Mouse (Mus musculus) neural tube, embryonic 13.5 days (tissue): Measurements from ENCODE around the gene Eprs. TPM values are rescaled to one million over a fixed set of nuclear protein-coding genes. Genes with fewer than 3 reads are reported as not detected.

Experiments used
- ATAC-seq: fragments of 200-750 bp; cut with Nextera tagmentation; 2 replicates; pipeline ENCODE4 v1.8.0; 2017; ENCODE audit warnings: low read depth, mild to moderate bottlenecking, moderate TSS enrichment, moderate library complexity
- H3K27ac ChIP-seq: fragments of 300-500 bp; sonication (generic); replicated peaks from 2 replicates; pipeline ENCODE4 v1.5.1; 2015; ENCODE audit warnings: moderate library complexity, mild to moderate bottlenecking, inconsistent platforms
- H3K27me3 ChIP-seq: fragments of 300-500 bp; sonication (generic); 2 replicates; pipeline ENCODE4 v1.6.1; 2015; ENCODE audit warnings: mild to moderate bottlenecking, inconsistent platforms
- H3K36me3 ChIP-seq: fragments of 300-500 bp; sonication (generic); 2 replicates; pipeline ENCODE4 v1.6.1; 2015; ENCODE audit warnings: mild to moderate bottlenecking, inconsistent platforms
- H3K4me1 ChIP-seq: fragments of 300-500 bp; sonication (generic); replicated peaks from 2 replicates; pipeline ENCODE4 v1.6.1; 2015; ENCODE audit warnings: inconsistent platforms
- H3K4me2 ChIP-seq: fragments of 300-500 bp; sonication (generic); 2 replicates; pipeline ENCODE4 v1.6.1; 2015; ENCODE audit warnings: inconsistent platforms, mild to moderate bottlenecking, moderate library complexity
- H3K4me3 ChIP-seq: fragments of 300-500 bp; sonication (generic); 2 replicates; pipeline ENCODE4 v1.5.1; 2015; ENCODE audit warnings: mild to moderate bottlenecking, inconsistent platforms
- H3K9ac ChIP-seq: fragments of 300-500 bp; sonication (generic); 2 replicates; pipeline ENCODE4 v1.6.1; 2015; ENCODE audit warnings: moderate library complexity, mild to moderate bottlenecking, inconsistent platforms
- H3K9me3 ChIP-seq: fragments of 300-500 bp; sonication (generic); 2 replicates; pipeline ENCODE4 v1.6.1; 2016; ENCODE audit warnings: inconsistent platforms
- WGBS: fragments of 180-500 bp; shearing (Covaris S2); methylation state at CpG from one replicate; pipeline ENCODE4 v1.1.7; 2015; 5-methylcytosine and 5-hydroxymethylcytosine counted together
- microRNA counts: library from miRNA; unstranded; fragments of <30 nt; microRNA quantifications from one replicate; lab custom pipeline; 2016
- microRNA-seq: library from miRNA; unstranded; fragments of <30 nt; microRNA quantifications from one replicate; pipeline ENCODE4, GENCODE M21; 2016
- polyA plus RNA-seq: library from polyadenylated mRNA; unstranded; fragments of >200 nt; fragmentation: Nextera tagmentation; extraction: Ambion mirVana; gene quantifications from 2 replicates; pipeline ENCODE4 v1.2.1, GENCODE M21; 2015

The Eprs gene
- polyA plus RNA-seq, 1 experiment from 2014 or later, result 134 TPM

DNA sequence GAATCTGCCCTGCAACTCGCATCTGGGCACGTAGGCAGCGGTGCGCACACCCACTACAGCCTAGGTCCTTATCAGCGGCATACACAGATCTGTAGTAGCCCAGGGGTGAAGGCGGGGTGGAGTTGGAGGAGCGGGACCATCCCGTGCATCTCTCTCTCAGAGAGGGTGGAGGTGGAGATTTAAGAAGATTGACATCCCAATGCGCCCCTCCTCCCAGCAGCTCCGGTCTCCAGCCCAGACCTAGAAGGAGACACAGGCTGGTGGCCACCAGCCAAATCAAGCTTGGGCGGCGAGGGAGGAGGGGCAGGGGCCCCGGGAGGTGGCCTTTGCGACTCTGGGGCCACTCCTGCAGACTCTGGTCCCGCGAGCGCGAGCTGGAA lies 91.7 kb downstream of the Eprs start, which contains the start of gene Slc30a10:
TSS of gene Slc30a10 (plus strand) at position 274 of the 380 bp plus-strand sequence.
- Histone ChIP-seq H3K4me3 (peak within 1 kb of the TSS; percentile 51), H3K9ac (peak within 1 kb of the TSS; percentile 73), H3K4me1 (peaks cover 12% of the 10 kb centered on the region), H3K36me3 (no peaks in the 10 kb centered on the region), H3K9me3 (no peaks in the 10 kb centered on the region), H3K27me3 (peaks cover 48% of the 10 kb centered on the region), H3K27ac (peak within 1 kb of the TSS; percentile 11; the same call in 1 of the 2 replicates), H3K4me2 (peak within 1 kb of the TSS; percentile 90)
- whole genome bisulfite sequencing, result 3% methylated on average over 18 of the region's 18 CpGs
- ATAC-seq, result peak; percentile 76

DNA sequence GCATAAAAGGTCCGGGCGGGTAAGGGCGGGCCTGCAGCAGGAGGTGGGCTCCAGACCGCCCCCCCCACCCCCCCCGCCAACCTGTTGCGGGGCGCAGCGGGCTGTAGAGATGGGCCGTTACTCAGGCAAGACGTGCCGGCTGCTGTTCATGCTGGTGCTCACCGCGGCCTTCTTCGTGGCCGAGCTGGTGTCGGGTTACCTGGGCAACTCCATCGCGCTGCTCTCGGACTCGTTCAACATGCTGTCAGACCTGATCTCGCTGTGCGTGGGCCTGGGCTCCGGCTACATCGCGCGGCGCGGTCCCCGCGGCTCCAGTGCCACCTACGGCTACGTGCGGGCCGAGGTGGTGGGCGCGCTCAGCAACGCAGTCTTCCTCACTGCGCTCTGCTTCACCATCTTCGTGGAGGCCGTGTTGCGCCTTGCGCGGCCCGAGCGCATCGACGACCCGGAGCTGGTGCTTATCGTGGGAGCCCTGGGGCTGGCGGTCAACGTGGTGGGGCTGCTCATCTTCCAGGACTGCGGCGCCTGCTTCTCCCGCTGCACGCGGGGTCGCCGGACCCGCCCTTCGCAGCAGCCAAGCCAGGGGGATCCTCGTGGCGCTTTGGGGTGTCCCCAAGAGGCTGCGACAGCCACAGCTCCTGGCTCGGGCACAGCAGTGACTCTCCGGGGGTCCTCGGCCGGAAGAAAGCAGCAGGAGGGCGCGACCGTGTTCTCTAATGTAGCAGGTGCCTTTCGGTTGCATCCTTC lies 92.3 kb downstream of the Eprs start:
- H3K4me3 ChIP-seq, result peak overlapping the region; percentile 51
- H3K27ac ChIP-seq, result peak overlapping the region; percentile 11; the same call in 1 of the 2 replicates
- peak; percentile 82 for ATAC-seq

DNA sequence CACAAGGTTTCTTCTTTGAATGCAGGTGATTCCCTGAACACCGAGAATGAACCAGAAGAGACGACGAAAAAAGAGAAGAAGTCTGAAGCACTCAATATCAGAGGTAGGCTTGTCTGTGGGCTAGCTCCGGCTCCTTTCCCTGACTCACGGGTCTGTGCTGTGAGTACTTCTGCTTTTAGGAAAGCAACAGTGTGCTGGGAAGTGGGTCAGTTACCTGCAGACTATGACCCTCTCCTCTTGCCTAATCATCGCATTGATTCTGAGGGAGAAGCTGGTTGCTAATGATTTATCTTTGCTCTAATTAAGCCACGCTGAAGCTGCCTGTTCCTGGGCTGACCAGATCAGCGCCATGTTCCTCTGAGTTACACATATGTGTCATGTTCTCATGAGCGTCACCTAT lies 93.5 kb downstream of the Eprs start:
- Histone ChIP-seq H3K4me2 (peak overlapping the region; percentile 90), H3K9me3 (no peaks in the 10 kb centered on the region), H3K4me1 (peaks cover 12% of the 10 kb centered on the region), H3K27ac (no peak overlapping the region), H3K9ac (no peak overlapping the region), H3K27me3 (peaks cover 48% of the 10 kb centered on the region), H3K36me3 (no peaks in the 10 kb centered on the region), H3K4me3 (peak overlapping the region; percentile 51)
- ATAC-seq, result no peak
- WGBS, result 86% methylated on average over 9 of the region's 9 CpGs

More for the DNA sequence above, 92.3 kb downstream of the Eprs start:
- Histone ChIP-seq H3K27me3 (peaks cover 48% of the 10 kb centered on the region), H3K9me3 (no peaks in the 10 kb centered on the region), H3K36me3 (no peaks in the 10 kb centered on the region), H3K9ac (peak overlapping the region; percentile 73), H3K4me2 (peak overlapping the region; percentile 90), H3K4me1 (peaks cover 12% of the 10 kb centered on the region)
- under 1% methylated on average over 71 of the region's 71 CpGs for WGBS

GRCm38 (mm10) chr1:185460096-185460495 lies 97.3 kb downstream of the Eprs start:
- no peak overlapping the region for H3K4me2 ChIP-seq
- no peak overlapping the region for H3K9ac ChIP-seq
- no peaks in the 10 kb centered on the region for H3K36me3 ChIP-seq
- H3K4me3 ChIP-seq, result no peak overlapping the region
- H3K27ac ChIP-seq, result no peak overlapping the region
- H3K27me3 ChIP-seq, result peaks cover 26% of the 10 kb centered on the region
- no peak for ATAC-seq
- H3K4me1 ChIP-seq, result peaks cover 5% of the 10 kb centered on the region; the same call in 1 of the 2 replicates
- no peaks in the 10 kb centered on the region for H3K9me3 ChIP-seq
- 89% methylated on average over 5 of the region's 5 CpGs for WGBS

GRCm38 (mm10) chr1:185462889-185463288 lies 100.0 kb downstream of the Eprs start:
- H3K9me3 ChIP-seq, result no peaks in the 10 kb centered on the region
- no peak overlapping the region for H3K27ac ChIP-seq
- H3K4me3 ChIP-seq, result no peak overlapping the region
- H3K36me3 ChIP-seq, result no peaks in the 10 kb centered on the region
- no peaks in the 10 kb centered on the region for H3K4me1 ChIP-seq
- no peak for ATAC-seq
- no peaks in the 10 kb centered on the region for H3K27me3 ChIP-seq
- H3K9ac ChIP-seq, result no peak overlapping the region
- WGBS, result 60% methylated on average over 5 of the region's 5 CpGs
- H3K4me2 ChIP-seq, result no peak overlapping the region

- H3K9ac ChIP-seq, result no peak overlapping the region
- no peak for ATAC-seq
- no peaks in the 10 kb centered on the region for H3K4me1 ChIP-seq
- H3K4me2 ChIP-seq, result no peak overlapping the region
- WGBS, result 77% methylated on average over 8 of the region's 8 CpGs
- H3K4me3 ChIP-seq, result no peak overlapping the region
- H3K27ac ChIP-seq, result no peak overlapping the region
- no peaks in the 10 kb centered on the region for H3K9me3 ChIP-seq
- H3K36me3 ChIP-seq, result no peaks in the 10 kb centered on the region
- H3K27me3 ChIP-seq, result no peaks in the 10 kb centered on the region
Observed at GRCm38 (mm10) chr1:185469551-185470021, 106.7 kb downstream of the Eprs start.

DNA sequence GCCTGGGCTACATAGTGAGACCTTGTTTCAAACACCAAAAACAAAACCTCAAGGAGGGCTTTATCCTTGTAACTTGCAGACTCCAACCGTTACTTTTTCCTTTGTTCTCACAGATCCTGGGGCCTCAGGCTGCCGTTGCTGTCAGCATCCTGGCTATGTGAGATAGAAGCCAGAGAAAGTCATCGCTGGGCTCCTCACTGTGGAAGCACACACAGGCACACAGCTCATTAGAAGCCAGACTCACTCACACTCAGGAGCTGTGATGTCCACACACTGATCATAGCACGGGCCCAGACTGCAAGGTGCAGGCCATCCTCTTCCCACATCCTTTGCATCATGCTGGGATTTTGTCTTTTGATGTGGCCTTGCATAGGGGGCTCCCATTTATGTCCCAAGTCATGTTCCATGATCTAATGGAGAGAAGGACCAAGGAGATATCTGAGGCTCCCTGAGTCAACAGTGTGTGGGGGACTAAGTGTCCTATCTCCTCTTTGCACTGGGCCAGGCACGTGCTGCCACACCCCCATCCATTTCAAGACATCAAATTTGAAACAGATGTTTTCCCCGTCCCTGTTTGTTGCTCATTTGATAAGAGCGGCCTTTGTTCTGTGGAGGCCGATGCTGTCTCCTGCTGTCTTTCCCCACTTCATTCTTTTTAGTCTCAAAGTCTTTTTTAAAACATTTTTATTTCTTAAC lies 109.3 kb downstream of the Eprs start:
- H3K27me3 ChIP-seq, result no peaks in the 10 kb centered on the region
- no peak overlapping the region for H3K27ac ChIP-seq
- no peak for ATAC-seq
- no peaks in the 10 kb centered on the region for H3K4me1 ChIP-seq
- no peaks in the 10 kb centered on the region for H3K9me3 ChIP-seq
- H3K4me3 ChIP-seq, result no peak overlapping the region
- H3K4me2 ChIP-seq, result no peak overlapping the region
- H3K36me3 ChIP-seq, result no peaks in the 10 kb centered on the region
- 61% methylated on average over 8 of the region's 8 CpGs for WGBS
- H3K9ac ChIP-seq, result no peak overlapping the region

GRCm38 (mm10) chr1:185472730-185473129 lies 109.9 kb downstream of the Eprs start:
- Histone ChIP-seq H3K4me1 (no peaks in the 10 kb centered on the region), H3K36me3 (no peaks in the 10 kb centered on the region), H3K27ac (no peak overlapping the region), H3K9ac (no peak overlapping the region), H3K27me3 (no peaks in the 10 kb centered on the region), H3K4me3 (no peak overlapping the region), H3K9me3 (no peaks in the 10 kb centered on the region), H3K4me2 (no peak overlapping the region)
- no peak for ATAC-seq
- WGBS, result 87% methylated on average over 4 of the region's 4 CpGs

DNA sequence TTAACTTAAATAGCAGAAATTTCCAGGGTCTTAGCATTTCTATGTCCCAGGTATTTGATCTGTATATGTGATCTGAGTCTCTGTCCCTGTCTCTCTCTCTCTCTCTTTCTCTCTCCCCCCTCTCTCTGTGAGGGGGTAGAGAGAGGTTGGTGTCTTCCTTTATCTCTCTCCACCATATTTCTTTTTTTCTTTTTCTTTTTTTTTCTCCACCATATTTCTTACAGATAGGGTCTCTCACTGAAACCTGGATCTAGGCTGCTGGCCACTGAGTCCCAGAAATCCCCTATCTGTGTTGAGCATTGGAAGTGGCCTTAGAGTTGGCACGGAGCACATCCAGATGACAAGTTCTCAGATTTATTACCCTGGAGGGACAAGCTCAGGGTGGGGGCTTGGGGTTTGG lies 110.6 kb downstream of the Eprs start:
- H3K4me3 ChIP-seq, result no peak overlapping the region
- H3K27me3 ChIP-seq, result no peaks in the 10 kb centered on the region
- H3K4me2 ChIP-seq, result no peak overlapping the region
- H3K9ac ChIP-seq, result no peak overlapping the region
- H3K36me3 ChIP-seq, result no peaks in the 10 kb centered on the region
- no peaks in the 10 kb centered on the region for H3K4me1 ChIP-seq
- H3K27ac ChIP-seq, result no peak overlapping the region
- 86% methylated on average over 1 of the region's 1 CpGs for WGBS
- H3K9me3 ChIP-seq, result no peaks in the 10 kb centered on the region
- ATAC-seq, result no peak

MicroRNA genes within 50 kb of the gene (microRNA counts, 519-probe panel; counts per million panel counts)
- 2,636 counts per million, percentile 27 among the panel's probes with 10 or more counts for microRNA mmu-miR-194 (lab: Ali Mortazavi, UCI)

Small RNA genes within 50 kb of the gene (microRNA-seq; reads per million reads assigned to microRNA genes)
- gene Mir194-1, result 0.89 reads per million
- 2.8 reads per million, percentile 12 among the genes with 10 or more reads in this experiment for gene Mir215

Other genes with a start within 250 kb of the Eprs start
- gene Rab3gap2, start 158.9 kb upstream of the Eprs start, polyA plus RNA-seq, result 24.4 and 27.8 TPM in 2 replicates
- 17.6 and 20.5 TPM in 2 replicates for gene Iars2, start 33.6 kb upstream of the Eprs start, polyA plus RNA-seq
- gene Bpnt1, start 30.9 kb upstream of the Eprs start, polyA plus RNA-seq, result 53.5 and 56.1 TPM in 2 replicates
- 2.7 and 2.9 TPM in 2 replicates for gene Slc30a10, start 91.8 kb downstream of the Eprs start, polyA plus RNA-seq